Mouse (Mus musculus) CH12.LX (cell line): ENCODE measurements at regions not wholly inside any gene's neighbourhood (a gene's known extent, or its start where the extent isn't known, plus 50 kb on each side); places are given as distances from the start of the nearest gene placed in this dataset.

ENCODE experiments used
- DNase-seq: peaks from one replicate; pipeline ENCODE4 v3.0.0-alpha.2; 2013; ENCODE audit errors: extremely low read depth
- H3K27ac ChIP-seq: 2 replicates; pipeline ENCODE4 v1.5.1; 2012; ENCODE audit warnings: low read depth, mild to moderate bottlenecking, control low read depth, moderate library complexity; ENCODE audit not compliant: insufficient read depth
- H3K27me3 ChIP-seq: replicated peaks from 2 replicates; pipeline ENCODE3; 2012; ENCODE audit warnings: inconsistent platforms
- H3K36me3 ChIP-seq, 2 experiments: replicated peaks in 1 of 2; 2 replicates each; pipeline versions ENCODE3 to v1.6.1; 2012; ENCODE audit warnings: inconsistent platforms in 1 of 2, low read length in 1 of 2, mild to moderate bottlenecking in 1 of 2, mixed read lengths in 1 of 2, moderate library complexity in 1 of 2; ENCODE audit not compliant: control insufficient read depth in 1 of 2, insufficient read depth in 1 of 2
- H3K4me1 ChIP-seq, 2 experiments: 2 replicates each; pipeline ENCODE4 v1.6.1; 2012; ENCODE audit warnings: inconsistent platforms in 1 of 2, moderate library complexity in 1 of 2; ENCODE audit not compliant: insufficient read depth in 2 of 2, control insufficient read depth in 1 of 2
- H3K4me2 ChIP-seq: 2 replicates; pipeline ENCODE4 v1.6.1; 2012; ENCODE audit warnings: low read depth, mild to moderate bottlenecking, control low read depth; ENCODE audit not compliant: poor library complexity, insufficient read depth, severe bottlenecking
- H3K4me3 ChIP-seq, 3 experiments: fragments of 150-350 bp in 1 of 3; sonication (generic) in 1 of 3; replicated peaks in 1 of 3; 2 replicates each; pipeline versions ENCODE3 to v1.5.1; 2011 to 2012; ENCODE audit warnings: low read depth in 2 of 3, low read length in 2 of 3, mild to moderate bottlenecking in 2 of 3, moderate library complexity in 2 of 3, control low read depth in 1 of 3, improper control_type of control experiment in 1 of 3, inconsistent platforms in 1 of 3, mixed read lengths in 1 of 3; ENCODE audit not compliant: poor library complexity in 1 of 3
- H3K79me2 ChIP-seq: replicated peaks from 2 replicates; pipeline ENCODE4 v1.6.1; 2012; ENCODE audit warnings: mild to moderate bottlenecking, moderate library complexity; ENCODE audit not compliant: control insufficient read depth, poor library complexity, insufficient read depth, severe bottlenecking; ENCODE audit errors: extremely low read depth
- H3K9ac ChIP-seq: 2 replicates; pipeline ENCODE4 v1.6.1; 2012; ENCODE audit warnings: low read depth, mild to moderate bottlenecking, control low read depth, moderate library complexity; ENCODE audit not compliant: insufficient read depth
- H3K9me3 ChIP-seq: replicated peaks from 2 replicates; pipeline ENCODE3; 2012; ENCODE audit warnings: low read length, inconsistent platforms, mixed read lengths
- BHLHE40 ChIP-seq: IDR thresholded peaks from 2 replicates; pipeline ENCODE4 v1.6.1; 2011; ENCODE audit warnings: mild to moderate bottlenecking, low read depth, low read length, improper control_type of control experiment
- CHD1 ChIP-seq: IDR thresholded peaks from 2 replicates; pipeline ENCODE4 v1.6.1; 2012; ENCODE audit warnings: low read depth, low read length, improper control_type of control experiment, inconsistent platforms
- E2F4 ChIP-seq: IDR thresholded peaks from 2 replicates; pipeline ENCODE4 v1.6.1; 2011; ENCODE audit warnings: low read depth, low read length, improper control_type of control experiment; ENCODE audit not compliant: insufficient replicate concordance
- ELF1 ChIP-seq: IDR thresholded peaks from 2 replicates; pipeline ENCODE4 v1.6.1; 2014; ENCODE audit warnings: low read depth, mild to moderate bottlenecking, inconsistent platforms, low read length, improper control_type of control experiment
- EP300 ChIP-seq: IDR thresholded peaks from 2 replicates; pipeline ENCODE4 v1.6.1; 2011; ENCODE audit warnings: low read length, improper control_type of control experiment
- GABPA ChIP-seq: IDR thresholded peaks from 2 replicates; pipeline ENCODE4 v1.6.1; 2012; ENCODE audit warnings: low read depth, low read length, improper control_type of control experiment, inconsistent platforms; ENCODE audit not compliant: insufficient replicate concordance
- HCFC1 ChIP-seq: IDR thresholded peaks from 2 replicates; pipeline ENCODE4 v1.6.1; 2012; ENCODE audit warnings: low read depth, mild to moderate bottlenecking, inconsistent platforms, low read length, improper control_type of control experiment
- JUN ChIP-seq: IDR thresholded peaks from 2 replicates; pipeline ENCODE4 v1.6.1; 2011; ENCODE audit warnings: low read depth, mild to moderate bottlenecking, low read length, improper control_type of control experiment, moderate library complexity; ENCODE audit not compliant: insufficient read depth
- KAT2A ChIP-seq: IDR thresholded peaks from 2 replicates; pipeline ENCODE4 v1.6.1; 2012; ENCODE audit warnings: low read length, improper control_type of control experiment, inconsistent platforms; ENCODE audit not compliant: insufficient replicate concordance
- MAZ ChIP-seq: IDR thresholded peaks from 2 replicates; pipeline ENCODE4 v1.6.1; 2012; ENCODE audit warnings: low read depth, mild to moderate bottlenecking, inconsistent platforms, low read length, improper control_type of control experiment, moderate library complexity
- MEF2A ChIP-seq: IDR thresholded peaks from 2 replicates; pipeline ENCODE4 v1.6.1; 2014; ENCODE audit warnings: low read depth, mild to moderate bottlenecking, inconsistent platforms, low read length, improper control_type of control experiment, borderline replicate concordance
- MXI1 ChIP-seq: IDR thresholded peaks from 2 replicates; pipeline ENCODE4 v1.6.1; 2011; ENCODE audit warnings: mild to moderate bottlenecking, low read depth, low read length, improper control_type of control experiment
- MYC ChIP-seq: IDR thresholded peaks from 2 replicates; pipeline ENCODE4 v1.6.1; 2011; ENCODE audit warnings: low read depth, mild to moderate bottlenecking, improper control_type of control experiment, low read length
- NELFE ChIP-seq: IDR thresholded peaks from 2 replicates; pipeline ENCODE4 v1.6.1; 2011; ENCODE audit warnings: low read depth, low read length, improper control_type of control experiment
- RAD21 ChIP-seq: IDR thresholded peaks from 2 replicates; pipeline ENCODE4 v1.6.1; 2011; ENCODE audit warnings: low read depth, mild to moderate bottlenecking, low read length, improper control_type of control experiment, moderate library complexity
- RCOR1 ChIP-seq: conservative IDR thresholded peaks from 2 replicates; pipeline ENCODE4 v1.6.1; 2012; ENCODE audit warnings: low read depth, mild to moderate bottlenecking, inconsistent platforms, low read length, improper control_type of control experiment
- SIN3A ChIP-seq: IDR thresholded peaks from 2 replicates; pipeline ENCODE4 v1.6.1; 2012; ENCODE audit warnings: low read length, improper control_type of control experiment, inconsistent platforms
- TBP ChIP-seq: conservative IDR thresholded peaks from 2 replicates; pipeline ENCODE4 v1.6.1; 2011; ENCODE audit warnings: low read depth, low read length, improper control_type of control experiment
- UBTF ChIP-seq: IDR thresholded peaks from 2 replicates; pipeline ENCODE4 v1.6.1; 2012; ENCODE audit warnings: low read depth, mild to moderate bottlenecking, inconsistent platforms, low read length, improper control_type of control experiment, moderate library complexity
- ZC3H11A ChIP-seq: IDR thresholded peaks from 2 replicates; pipeline ENCODE4 v1.6.1; 2012; ENCODE audit warnings: low read depth, mild to moderate bottlenecking, inconsistent platforms, low read length, improper control_type of control experiment
- ZKSCAN1 ChIP-seq: IDR thresholded peaks from 2 replicates; pipeline ENCODE4 v1.6.1; 2012; ENCODE audit warnings: low read depth, inconsistent platforms, low read length, improper control_type of control experiment, borderline replicate concordance
- ZNF384 ChIP-seq: IDR thresholded peaks from 2 replicates; pipeline ENCODE4 v1.6.1; 2012; ENCODE audit warnings: low read depth, low read length, improper control_type of control experiment, inconsistent platforms
- dilution Hi-C: fragments of 300-500 bp; cut with MboI; formaldehyde crosslinking; loops from 2 replicates; pipeline ENCODE4 v1.14.3; 2020; ENCODE audit warnings: low sequenced_read_pairs; ENCODE audit not compliant: extremely low pct_unique_long_range_greater_than_20kb, extremely low pct_ligation_motif_present
- in situ Hi-C: fragments of 300-500 bp; cut with MboI; formaldehyde crosslinking; loops from 3 replicates; pipeline ENCODE4 v1.14.3; 2019; ENCODE audit warnings: low sequenced_read_pairs, low pct_ligation_motif_present, low pct_unique_long_range_greater_than_20kb, mixed read lengths

- dilution Hi-C loops = no loop called here
- Histone ChIP-seq H3K9ac (no peak overlapping the region), H3K4me1 (no peaks in the 10 kb centered on the region), H3K4me2 (no peak overlapping the region), H3K27me3 (no peaks in the 10 kb centered on the region), H3K79me2 (no peaks in the 10 kb centered on the region), H3K9me3 (peaks cover 55% of the 10 kb centered on the region), H3K4me3 (no peak overlapping the region), H3K36me3 (no peaks in the 10 kb centered on the region), H3K27ac (no peak overlapping the region)
- in situ Hi-C loops = no loop called here
- no peak for TF ChIP-seq RCOR1
- no peak for TF ChIP-seq ELF1
- TF ChIP-seq GABPA = no peak
- TF ChIP-seq HCFC1 = no peak
- TF ChIP-seq EP300 = no peak
- no peak for TF ChIP-seq NELFE
- no peak for TF ChIP-seq SIN3A
- no peak for TF ChIP-seq MYC
- TF ChIP-seq BHLHE40 = no peak
- TF ChIP-seq MXI1 = no peak
- TF ChIP-seq RAD21 = no peak
- no peak for TF ChIP-seq JUN
- no peak for TF ChIP-seq ZNF384
- no peak for DNase-seq
Measured at GRCm38 (mm10) chr9:94239479-94240241, 298.2 kb downstream of the 1190002N15Rik start.

GRCm38 (mm10) chr9:94238565-94238964 is 299.3 kb downstream of the 1190002N15Rik start:
- no peak for DNase-seq
- no peaks in the 10 kb centered on the region for H3K27me3 ChIP-seq
- in situ Hi-C loops = no loop called here
- no peaks in the 10 kb centered on the region for H3K4me1 ChIP-seq
- TF ChIP-seq TBP = no peak
- TF ChIP-seq ZNF384 = no peak
- no peak for TF ChIP-seq ELF1
- TF ChIP-seq MAZ = no peak
- TF ChIP-seq MYC = no peak
- TF ChIP-seq RAD21 = no peak
- no peak for TF ChIP-seq UBTF
- no peak for TF ChIP-seq SIN3A
- no peak for TF ChIP-seq EP300
- TF ChIP-seq ZC3H11A = no peak
- no peak for TF ChIP-seq RCOR1
- TF ChIP-seq E2F4 = no peak
- no peak for TF ChIP-seq BHLHE40
- TF ChIP-seq NELFE = no peak
- TF ChIP-seq ZKSCAN1 = no peak
- TF ChIP-seq MEF2A = no peak
- no peak for TF ChIP-seq CHD1
- TF ChIP-seq KAT2A = no peak
- no peak for TF ChIP-seq MXI1
- H3K9ac ChIP-seq = no peak overlapping the region
- H3K79me2 ChIP-seq = no peaks in the 10 kb centered on the region
- peaks cover 54% of the 10 kb centered on the region for H3K9me3 ChIP-seq
- no peaks in the 10 kb centered on the region for H3K36me3 ChIP-seq
- H3K4me3 ChIP-seq = no peak overlapping the region
- no peak overlapping the region for H3K4me2 ChIP-seq
- dilution Hi-C loops = no loop called here
- H3K27ac ChIP-seq = no peak overlapping the region
